Mouse (Mus musculus): Measurements from ENCODE around the gene Zfp120. TPM values are rescaled to one million over a fixed set of nuclear protein-coding genes. Genes with fewer than 3 reads are reported as not detected.
"Not testable (repeated sequence)": the region's sequence is repeated elsewhere in the genome, so short reads cannot be mapped to it uniquely, and the experiment has no call there.

Zfp120 gene
- polyA plus RNA-seq (2015; fragmentation: Nextera tagmentation; extraction: Ambion mirVana): 9.9 and 10.9 TPM in 2 replicates

DNA sequence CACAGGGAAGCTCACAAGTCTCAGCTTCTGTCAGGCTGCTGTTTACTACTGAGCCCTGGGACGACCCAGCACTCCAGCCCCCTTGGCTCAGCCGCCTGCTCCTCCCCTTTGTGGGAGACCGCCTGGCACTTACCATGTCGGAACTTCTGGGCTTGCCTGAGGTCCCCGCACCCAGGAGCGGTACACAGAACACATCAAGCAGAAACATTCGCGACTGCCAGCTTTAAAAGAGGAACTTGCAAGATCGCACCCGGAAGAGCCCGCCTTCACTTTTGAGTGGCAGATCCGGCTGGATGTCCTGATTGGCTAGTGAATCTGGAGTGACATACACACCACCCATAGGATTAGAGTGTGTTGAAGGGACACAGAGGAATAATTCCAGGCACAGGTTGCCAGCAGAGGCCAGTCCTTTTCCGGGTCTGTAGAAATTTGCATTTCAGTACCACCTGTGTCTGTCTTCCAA is at the start of gene Zfp120:
TSS of gene Zfp120 (minus strand) at position 274 of the 463 bp plus-strand sequence.
- Histone ChIP-seq H3K27ac (peak within 1 kb of the TSS; percentile 61), H3K4me3 (replicated peaks) (peak within 1 kb of the TSS; percentile 74), H3K27me3 (no peaks in the 10 kb centered on the region), H3K4me1 (replicated peaks) (peaks cover 7% of the 10 kb centered on the region), H3K9me3 (peaks cover 15% of the 10 kb centered on the region; the same call in 1 of the 2 replicates), H3K4me2 (replicated peaks) (peak within 1 kb of the TSS; percentile 67), H3K9ac (replicated peaks) (peak within 1 kb of the TSS; percentile 80), H3K36me3 (peaks cover 23% of the 10 kb centered on the region)
- WGBS: under 1% methylated on average over 13 of the region's 13 CpGs
- ATAC-seq: peak; percentile 100

- H3K9ac ChIP-seq (replicated peaks); H3K27ac ChIP-seq; H3K4me3 ChIP-seq (replicated peaks); H3K4me2 ChIP-seq (replicated peaks); ATAC-seq; H3K27me3 ChIP-seq; H3K4me1 ChIP-seq (replicated peaks); H3K36me3 ChIP-seq: not testable (repeated sequence)
- 83% methylated on average over 7 of the region's 7 CpGs for WGBS
- H3K9me3 ChIP-seq: peaks cover 15% of the 10 kb centered on the region
These were observed 45.1 kb upstream of the Zfp120 start, which contains the start of gene Gm14139 for GRCm38 (mm10) chr2:150181570-150181999. TSS of gene Gm14139 (plus strand) at chr2:150181755.

GRCm38 (mm10) chr2:150181046-150181445 is 44.5 kb upstream of the Zfp120 start:
- H3K4me3 ChIP-seq (replicated peaks); H3K4me1 ChIP-seq (replicated peaks); H3K27ac ChIP-seq; ATAC-seq; H3K27me3 ChIP-seq; H3K9ac ChIP-seq (replicated peaks); H3K36me3 ChIP-seq; H3K4me2 ChIP-seq (replicated peaks): not testable (repeated sequence)
- peaks cover 15% of the 10 kb centered on the region for H3K9me3 ChIP-seq

- not testable (repeated sequence) for ATAC-seq; H3K4me3 ChIP-seq (replicated peaks); H3K27ac ChIP-seq; H3K27me3 ChIP-seq; H3K4me1 ChIP-seq (replicated peaks); H3K4me2 ChIP-seq (replicated peaks); H3K36me3 ChIP-seq; H3K9ac ChIP-seq (replicated peaks)
- 88% methylated on average over 4 of the region's 4 CpGs for WGBS
- peaks cover 15% of the 10 kb centered on the region for H3K9me3 ChIP-seq
These were observed 43.1 kb upstream of the Zfp120 start, which contains the start of gene Gm10770 for GRCm38 (mm10) chr2:150179579-150179978. TSS of gene Gm10770 (minus strand) at chr2:150179679.

GRCm38 (mm10) chr2:150173833-150174232 is 37.3 kb upstream of the Zfp120 start:
- ATAC-seq: no peak
- no peak overlapping the region for H3K4me3 ChIP-seq (replicated peaks)
- H3K27me3 ChIP-seq: no peaks in the 10 kb centered on the region
- no peak overlapping the region for H3K4me2 ChIP-seq (replicated peaks)
- H3K9ac ChIP-seq (replicated peaks): no peak overlapping the region
- H3K4me1 ChIP-seq (replicated peaks): no peaks in the 10 kb centered on the region
- H3K27ac ChIP-seq: no peak overlapping the region
- H3K36me3 ChIP-seq: no peaks in the 10 kb centered on the region
- peaks cover 15% of the 10 kb centered on the region for H3K9me3 ChIP-seq

DNA sequence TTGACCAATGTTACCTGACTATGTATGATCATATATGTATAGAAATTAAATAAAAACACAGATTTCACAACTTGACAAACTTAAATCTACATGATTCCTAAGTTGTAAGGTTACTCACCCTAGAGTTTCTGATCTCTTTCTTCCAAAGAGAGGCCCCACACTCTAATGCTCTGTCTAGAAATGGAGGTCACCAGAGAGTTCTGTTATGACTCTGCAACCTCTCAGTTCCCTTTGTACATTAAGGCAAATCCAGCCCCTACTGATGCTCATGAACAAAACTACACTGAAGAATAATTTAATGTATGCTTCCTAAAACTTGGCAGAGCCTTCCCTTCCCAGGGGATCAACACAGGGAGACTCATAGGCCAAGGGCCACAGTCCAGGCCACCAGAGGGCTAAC is 30.2 kb upstream of the Zfp120 start:
- no peaks in the 10 kb centered on the region for H3K27me3 ChIP-seq
- no peak overlapping the region for H3K4me2 ChIP-seq (replicated peaks)
- no peak overlapping the region for H3K27ac ChIP-seq
- H3K9ac ChIP-seq (replicated peaks): no peak overlapping the region
- no peaks in the 10 kb centered on the region for H3K9me3 ChIP-seq
- H3K4me3 ChIP-seq (replicated peaks): no peak overlapping the region
- ATAC-seq: no peak
- H3K4me1 ChIP-seq (replicated peaks): no peaks in the 10 kb centered on the region
- no peaks in the 10 kb centered on the region for H3K36me3 ChIP-seq

GRCm38 (mm10) chr2:150132773-150133172 is 3.7 kb downstream of the Zfp120 start:
- Histone ChIP-seq H3K4me3 (replicated peaks) (no peak overlapping the region), H3K36me3 (peaks cover 48% of the 10 kb centered on the region), H3K9me3 (peaks cover 40% of the 10 kb centered on the region), H3K4me1 (replicated peaks) (peaks cover 7% of the 10 kb centered on the region), H3K9ac (replicated peaks) (no peak overlapping the region), H3K27me3 (no peaks in the 10 kb centered on the region), H3K4me2 (replicated peaks) (no peak overlapping the region), H3K27ac (no peak overlapping the region)
- WGBS: 92% methylated on average over 2 of the region's 2 CpGs
- no peak for ATAC-seq

GRCm38 (mm10) chr2:150132002-150132401 is 4.5 kb downstream of the Zfp120 start:
- not testable (repeated sequence) for H3K4me1 ChIP-seq (replicated peaks); ATAC-seq

GRCm38 (mm10) chr2:150111247-150111912 is 25.1 kb downstream of the Zfp120 start:
- Histone ChIP-seq H3K4me1 (replicated peaks) (no peaks in the 10 kb centered on the region), H3K9me3 (peaks cover 11% of the 10 kb centered on the region; the same call in 1 of the 2 replicates), H3K36me3 (peaks cover 36% of the 10 kb centered on the region), H3K27ac (no peak overlapping the region), H3K9ac (replicated peaks) (no peak overlapping the region), H3K4me2 (replicated peaks) (no peak overlapping the region), H3K4me3 (replicated peaks) (no peak overlapping the region), H3K27me3 (no peaks in the 10 kb centered on the region)
- 89% methylated on average over 10 of the region's 10 CpGs for WGBS
- ATAC-seq: no peak

More at GRCm38 (mm10) chr2:150132002-150132401, 4.5 kb downstream of the Zfp120 start:
- H3K27ac ChIP-seq; H3K4me2 ChIP-seq (replicated peaks); H3K4me3 ChIP-seq (replicated peaks); H3K27me3 ChIP-seq; H3K9ac ChIP-seq (replicated peaks): not testable (repeated sequence)
- 86% methylated on average over 1 of the region's 1 CpGs for WGBS
- Histone ChIP-seq H3K9me3 (peaks cover 43% of the 10 kb centered on the region), H3K36me3 (peaks cover 49% of the 10 kb centered on the region)

- not testable (repeated sequence) for H3K27ac ChIP-seq; H3K27me3 ChIP-seq; H3K9ac ChIP-seq (replicated peaks); H3K4me1 ChIP-seq (replicated peaks); H3K36me3 ChIP-seq; H3K4me3 ChIP-seq (replicated peaks); H3K4me2 ChIP-seq (replicated peaks); H3K9me3 ChIP-seq
- 25% methylated on average over 2 of the region's 2 CpGs for WGBS
- peak; percentile 48; the same call in 1 of the 2 replicates for ATAC-seq
These were observed 36.9 kb downstream of the Zfp120 start for GRCm38 (mm10) chr2:150099618-150100017.

Measured in midbrain, embryonic 13.5 days (tissue).